Mouse (Mus musculus) CD4-positive, CD25-positive, alpha-beta regulatory T cell, adult 9 weeks (primary cell): Measurements from ENCODE around the gene Ces1b. TPM values are rescaled to one million over a fixed set of nuclear protein-coding genes. Genes with fewer than 3 reads are reported as not detected.

Experiments
- polyA plus RNA-seq: library from polyadenylated mRNA; unstranded; fragments of 100-300 nt; shearing (Covaris generic); gene quantifications from one replicate; pipeline ENCODE4 v1.2.1, GENCODE M21; 2017

Gene Ces1b
- not detected for polyA plus RNA-seq

GRCm38 (mm10) chr8:93079887-93080286 is at the start of gene Ces1b:
Ces1b (minus strand) TSS chr8:93080017.

GRCm38 (mm10) chr8:93048092-93048491 is 31.7 kb downstream of the Ces1b start, which contains the start of gene Ces1a:
Ces1a (minus strand) TSS chr8:93048192.

Other genes starting within 250 kb of the Ces1b start
- gene Lpcat2, start 224.7 kb downstream of the Ces1b start, polyA plus RNA-seq: 0.83 TPM
- not detected for gene Capns2, start 178.6 kb downstream of the Ces1b start, polyA plus RNA-seq
- not detected for gene Slc6a2, start 119.9 kb downstream of the Ces1b start, polyA plus RNA-seq
- gene Ces1a, start 31.8 kb downstream of the Ces1b start, polyA plus RNA-seq: not detected
- not detected for gene Ces1c, start 51.3 kb upstream of the Ces1b start, polyA plus RNA-seq
- not detected for gene Ces1d, start 117.8 kb upstream of the Ces1b start, polyA plus RNA-seq
- gene Ces1e, start 149.6 kb upstream of the Ces1b start, polyA plus RNA-seq: not detected
- not detected for gene Ces1f, start 199.7 kb upstream of the Ces1b start, polyA plus RNA-seq